Mouse (Mus musculus) G1E (cell line): Measurements from ENCODE around the gene Nup98. TPM values are rescaled to one million over a fixed set of nuclear protein-coding genes. Genes with fewer than 3 reads are reported as not detected.

Experiments
- ATAC-seq: 2 replicates; pipeline ENCODE4 v1.8.0; 2016; ENCODE audit warnings: mild to moderate bottlenecking; ENCODE audit not compliant: insufficient number of reproducible peaks, poor library complexity, low FRiP score, severe bottlenecking; ENCODE audit errors: extremely low read depth
- DNase-seq: peaks from one replicate; pipeline ENCODE4 v3.0.0; 2012; ENCODE audit warnings: low spot score
- H3K27me3 ChIP-seq: 2 replicates; pipeline ENCODE4 v1.6.1; 2012; ENCODE audit warnings: mild to moderate bottlenecking, low read length, inconsistent platforms; ENCODE audit not compliant: insufficient read depth
- H3K36me3 ChIP-seq: replicated peaks from 2 replicates; pipeline ENCODE3; 2012; ENCODE audit warnings: mild to moderate bottlenecking, inconsistent platforms
- H3K4me1 ChIP-seq: 2 replicates; pipeline ENCODE4 v1.6.1; 2012; ENCODE audit warnings: low read depth, low read length, inconsistent platforms, mixed read lengths; ENCODE audit not compliant: insufficient read depth
- H3K4me3 ChIP-seq: 2 replicates; pipeline ENCODE4 v1.5.1; 2012; ENCODE audit warnings: low read depth, mild to moderate bottlenecking, inconsistent platforms, low read length, moderate library complexity, mixed read lengths
- H3K9me3 ChIP-seq: replicated peaks from 2 replicates; pipeline ENCODE4 v1.6.1; 2012; ENCODE audit warnings: inconsistent platforms
- CTCF ChIP-seq: IDR thresholded peaks from 2 replicates; pipeline ENCODE4 v1.5.1; 2012; ENCODE audit warnings: low read depth, low read length, inconsistent platforms, mixed read lengths
- GATA1 ChIP-seq: IDR thresholded peaks from 2 replicates; pipeline ENCODE4 v1.6.1; 2012; ENCODE audit warnings: borderline replicate concordance, low read length, inconsistent platforms, mixed read lengths
- GATA2 ChIP-seq: IDR thresholded peaks from 2 replicates; pipeline ENCODE4 v1.6.1; 2012; ENCODE audit warnings: low read depth, low read length, inconsistent platforms, borderline replicate concordance
- POLR2AphosphoS5 ChIP-seq: IDR thresholded peaks from 2 replicates; pipeline ENCODE4 v1.6.1; 2012; ENCODE audit warnings: low read depth, low read length, inconsistent platforms; ENCODE audit not compliant: insufficient replicate concordance
- TAL1 ChIP-seq: conservative IDR thresholded peaks from 2 replicates; pipeline ENCODE4 v1.6.1; 2012; ENCODE audit warnings: low read depth, low read length, inconsistent platforms, mixed read lengths
- polyA plus RNA-seq: library from polyadenylated mRNA; stranded (reverse); fragments of >175 nt; gene quantifications from 2 replicates; pipeline ENCODE4 v1.2.3, GENCODE M21; 2012
- total RNA-seq, 2 experiments: library from RNA; stranded (forward) in 1 of 2; stranded (reverse) in 1 of 2; fragments of 200-1000 nt in 1 of 2; fragments of >200 nt in 1 of 2; fragmentation: Nextera tagmentation in 1 of 2; gene quantifications; 2 replicates each; pipeline ENCODE4 v1.2.3; 2014 to 2017

Gene Nup98
- total and polyA plus RNA-seq, 3 experiments: 11.3 to 179 (median 60.5) TPM

DNA sequence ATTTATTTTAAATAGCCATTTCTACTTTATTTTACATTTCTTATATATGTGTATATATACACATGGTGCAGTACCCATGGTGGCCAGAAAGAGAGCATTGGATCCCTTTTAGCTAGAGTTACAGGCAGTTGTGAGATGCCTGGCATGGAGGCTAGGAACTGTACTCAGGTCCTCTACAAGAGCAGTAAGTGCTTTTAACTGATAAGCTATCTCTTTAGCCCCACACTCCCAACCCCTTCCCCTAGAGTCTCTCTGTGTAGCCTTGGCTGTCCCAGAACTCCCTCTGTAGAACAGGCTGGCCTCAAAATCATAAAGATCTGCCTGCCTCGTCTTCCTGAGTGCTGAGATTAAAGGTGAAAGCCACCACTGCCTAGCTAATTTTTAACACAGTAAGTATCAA, 4.3 kb downstream of the Nup98 start:
- no peak for TF ChIP-seq CTCF
- TF ChIP-seq TAL1: 0 out of 2 replicates have a peak, but pooled peaks have one; percentile 20
- TF ChIP-seq GATA1: no peak
- no peak for TF ChIP-seq GATA2
- TF ChIP-seq POLR2AphosphoS5: no peak
- peaks cover 44% of the 10 kb centered on the region for H3K4me1 ChIP-seq
- no peak overlapping the region for H3K4me3 ChIP-seq
- no peaks in the 10 kb centered on the region for H3K27me3 ChIP-seq
- peaks cover 37% of the 10 kb centered on the region for H3K36me3 ChIP-seq
- no peaks in the 10 kb centered on the region for H3K9me3 ChIP-seq
- ATAC-seq (no peak), DNase-seq (no peak)

GRCm38 (mm10) chr7:102204296-102204857, 5.6 kb downstream of the Nup98 start:
- no peak for TF ChIP-seq TAL1
- no peak for TF ChIP-seq GATA2
- no peak for TF ChIP-seq GATA1
- TF ChIP-seq POLR2AphosphoS5: no peak
- TF ChIP-seq CTCF: no peak
- DNase-seq (no peak), ATAC-seq (no peak)
- Histone ChIP-seq H3K36me3 (peaks cover 41% of the 10 kb centered on the region), H3K9me3 (no peaks in the 10 kb centered on the region), H3K27me3 (no peaks in the 10 kb centered on the region), H3K4me1 (peaks cover 42% of the 10 kb centered on the region), H3K4me3 (no peak overlapping the region)

DNA sequence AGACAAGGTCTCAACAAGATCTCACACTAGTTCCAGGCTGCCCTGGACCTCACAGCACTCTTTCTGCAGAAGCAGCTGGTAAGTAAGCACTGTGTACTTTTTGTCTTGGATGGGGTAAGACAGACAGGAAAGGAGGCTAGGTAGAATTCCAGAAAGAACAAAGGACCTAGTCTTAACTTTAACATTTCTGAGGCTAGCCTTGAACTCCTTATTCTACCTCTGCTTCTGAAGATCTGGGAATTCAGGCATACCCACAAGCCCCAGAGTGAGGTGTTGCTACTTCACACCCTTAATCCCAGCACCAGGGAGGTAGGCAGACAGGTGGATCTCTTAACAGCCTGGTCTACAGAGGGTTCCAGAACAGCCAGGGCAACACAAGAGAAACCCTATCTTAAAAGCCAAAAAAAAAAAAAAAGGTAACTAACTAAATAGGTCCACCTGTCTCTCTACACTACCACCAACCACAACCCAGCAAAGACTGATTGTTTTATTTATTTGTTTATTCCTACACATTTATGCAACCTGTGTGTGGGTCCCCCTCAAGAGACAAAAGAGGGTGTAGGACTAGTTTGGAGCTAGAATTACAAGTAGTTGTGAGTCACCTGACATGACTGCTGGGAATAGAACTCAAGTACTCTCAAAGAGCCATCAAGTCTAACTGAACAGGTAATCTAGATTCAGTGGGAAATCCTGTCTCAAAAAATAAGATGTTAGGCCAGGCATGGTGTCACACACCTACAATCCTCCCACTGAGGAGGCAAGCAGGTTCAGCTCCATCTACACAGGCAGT, 8.8 kb downstream of the Nup98 start:
- no peak for DNase-seq
- no peak for ATAC-seq
- peaks cover 29% of the 10 kb centered on the region; the same call in 1 of the 2 replicates for H3K4me1 ChIP-seq

DNA sequence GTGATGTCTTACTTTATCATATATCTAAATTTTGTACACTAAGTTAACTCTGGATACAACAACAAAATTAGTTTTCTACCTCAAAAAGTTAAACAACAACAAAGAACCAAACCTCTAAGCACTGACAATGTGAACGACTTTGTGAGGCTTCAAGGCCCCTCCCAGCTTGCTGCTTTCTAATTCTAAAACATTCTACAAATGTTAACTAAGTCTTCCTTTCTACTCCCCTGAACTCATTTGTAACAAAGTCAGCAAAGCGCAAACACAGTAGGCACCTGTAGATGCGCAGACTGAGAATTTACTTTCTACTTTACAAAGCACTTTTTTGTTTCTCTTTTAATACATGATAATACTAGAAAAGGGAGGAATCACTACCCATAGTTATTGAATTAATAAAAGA, 9.4 kb downstream of the Nup98 start:
- H3K9me3 ChIP-seq: no peaks in the 10 kb centered on the region
- H3K4me1 ChIP-seq: peaks cover 23% of the 10 kb centered on the region; the same call in 1 of the 2 replicates
- TF ChIP-seq TAL1 (no peak), GATA1 (no peak), CTCF (no peak), GATA2 (no peak), POLR2AphosphoS5 (no peak)
- peaks cover 34% of the 10 kb centered on the region for H3K36me3 ChIP-seq
- no peaks in the 10 kb centered on the region for H3K27me3 ChIP-seq
- DNase-seq: no peak
- no peak for ATAC-seq
- no peak overlapping the region for H3K4me3 ChIP-seq

More for the DNA sequence above, 8.8 kb downstream of the Nup98 start:
- TF ChIP-seq CTCF (no peak), GATA1 (no peak), GATA2 (no peak), TAL1 (no peak), POLR2AphosphoS5 (no peak)
- Histone ChIP-seq H3K27me3 (no peaks in the 10 kb centered on the region), H3K9me3 (no peaks in the 10 kb centered on the region), H3K4me3 (no peak overlapping the region), H3K36me3 (peaks cover 36% of the 10 kb centered on the region)

DNA sequence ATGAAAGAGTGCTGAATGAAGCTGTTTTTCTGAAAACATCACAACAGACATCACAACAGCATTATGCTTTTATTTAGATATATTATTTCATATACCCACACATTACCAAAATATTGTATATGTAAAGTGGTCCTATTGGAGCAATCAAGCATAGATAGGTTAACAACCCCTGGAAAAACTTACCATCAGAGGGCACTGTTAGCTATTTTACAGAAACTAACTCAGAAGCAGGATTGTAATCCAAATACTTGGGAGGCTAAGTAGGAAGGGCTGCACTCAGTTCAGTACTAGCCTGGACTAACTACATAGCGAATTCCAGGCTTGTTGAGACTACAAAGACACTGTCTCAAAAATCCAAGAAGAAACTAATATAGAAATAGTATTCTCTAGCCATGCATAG, 17.6 kb downstream of the Nup98 start:
- Histone ChIP-seq H3K9me3 (no peaks in the 10 kb centered on the region), H3K4me3 (no peak overlapping the region), H3K36me3 (peaks cover 71% of the 10 kb centered on the region), H3K4me1 (no peaks in the 10 kb centered on the region), H3K27me3 (no peaks in the 10 kb centered on the region)
- ATAC-seq (no peak), DNase-seq (no peak)
- TF ChIP-seq CTCF: no peak
- no peak for TF ChIP-seq GATA1
- TF ChIP-seq GATA2: no peak
- no peak for TF ChIP-seq POLR2AphosphoS5
- no peak for TF ChIP-seq TAL1

DNA sequence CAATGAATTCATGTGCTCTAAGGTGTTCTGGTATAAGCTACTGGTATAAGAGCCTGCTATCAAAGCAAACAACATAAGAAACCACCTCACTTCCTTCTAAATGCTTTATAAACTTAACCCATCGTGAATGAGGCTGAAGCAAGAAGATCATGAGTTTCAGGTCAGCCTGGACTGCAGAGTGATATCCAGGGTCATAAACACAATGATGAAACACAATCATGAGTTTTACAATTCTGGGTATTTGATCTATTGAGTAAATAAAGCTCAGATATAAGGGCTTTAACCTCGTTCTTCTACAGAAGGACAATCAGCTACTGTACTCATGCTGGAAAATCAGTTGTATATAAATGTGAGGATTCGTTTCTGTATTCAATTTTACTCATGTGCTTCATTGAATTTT, 26.1 kb downstream of the Nup98 start:
- no peak for ATAC-seq
- no peak overlapping the region for H3K4me3 ChIP-seq
- TF ChIP-seq CTCF (no peak), GATA1 (no peak)
- H3K9me3 ChIP-seq: no peaks in the 10 kb centered on the region
- H3K4me1 ChIP-seq: no peaks in the 10 kb centered on the region
- H3K27me3 ChIP-seq: no peaks in the 10 kb centered on the region
- H3K36me3 ChIP-seq: peaks cover 85% of the 10 kb centered on the region
- no peak for DNase-seq
